Mouse (Mus musculus) megakaryocyte-erythroid progenitor cell, adult 5-6 weeks (primary cell): ENCODE measurements around the gene Catsper4. TPM values are rescaled to one million over a fixed set of nuclear protein-coding genes. Genes with fewer than 3 reads are reported as not detected.

Source experiments
- ATAC-seq: replicated peaks from 2 replicates; pipeline ENCODE4 v1.8.0; 2016; ENCODE audit warnings: mild to moderate bottlenecking, inconsistent platforms; ENCODE audit not compliant: severe bottlenecking, poor library complexity, low FRiP score, low TSS enrichment
- total RNA-seq, 2 experiments: library from RNA; stranded (forward) in 1 of 2; stranded (reverse) in 1 of 2; fragments of 200-1000, 215-1000 nt in 1 of 2; fragments of >200 nt in 1 of 2; fragmentation: Nextera tagmentation in 1 of 2; gene quantifications; 2 replicates each; pipeline ENCODE4 v1.2.3; 2014 to 2017

Catsper4 gene
- total RNA-seq, 2 experiments from 2014 or later: not detected

GRCm38 (mm10) chr4:134199371-134199770 lies 27.8 kb downstream of the Catsper4 start:
- no peak for ATAC-seq

DNA sequence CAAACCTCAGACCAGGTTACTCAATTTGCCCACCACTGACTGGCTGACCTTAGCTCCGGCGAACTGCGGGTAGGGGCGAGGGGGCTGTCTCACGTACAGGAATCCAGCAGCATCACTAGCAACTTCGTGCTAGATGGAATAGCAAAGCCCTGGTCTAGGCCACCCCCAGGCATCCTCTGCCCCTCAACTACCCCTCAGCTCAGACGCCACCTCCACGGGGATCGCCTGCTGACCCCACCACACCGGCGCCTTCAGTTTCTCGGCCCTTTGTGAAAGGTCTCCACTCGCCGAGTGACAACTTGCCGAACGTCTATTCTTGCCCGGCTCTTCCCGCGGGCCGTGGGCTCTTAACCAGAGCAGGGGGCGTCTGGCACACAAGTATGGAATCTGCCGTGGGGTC lies 40.9 kb downstream of the Catsper4 start:
- ATAC-seq: no peak

DNA sequence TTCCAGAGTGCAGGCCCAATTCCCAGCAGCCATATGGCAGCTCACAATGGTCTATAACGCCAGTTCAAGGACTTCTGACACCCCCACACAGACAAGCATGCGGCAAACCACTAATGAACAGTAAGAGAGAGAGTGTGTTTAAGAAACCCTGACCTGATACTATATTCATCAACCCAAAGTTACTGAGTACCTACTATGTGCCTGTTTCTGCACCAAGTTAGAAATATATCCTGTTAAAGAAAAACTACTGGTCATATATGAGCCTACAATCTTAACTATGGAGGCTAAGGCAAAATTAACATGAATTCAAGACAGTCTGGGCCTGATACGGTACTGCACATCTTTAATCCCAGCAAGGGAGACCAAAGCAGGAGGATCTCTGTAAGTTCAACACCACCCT lies 41.6 kb downstream of the Catsper4 start:
- ATAC-seq: no peak

GRCm38 (mm10) chr4:134183711-134184110 lies 43.5 kb downstream of the Catsper4 start:
- ATAC-seq: no peak

DNA sequence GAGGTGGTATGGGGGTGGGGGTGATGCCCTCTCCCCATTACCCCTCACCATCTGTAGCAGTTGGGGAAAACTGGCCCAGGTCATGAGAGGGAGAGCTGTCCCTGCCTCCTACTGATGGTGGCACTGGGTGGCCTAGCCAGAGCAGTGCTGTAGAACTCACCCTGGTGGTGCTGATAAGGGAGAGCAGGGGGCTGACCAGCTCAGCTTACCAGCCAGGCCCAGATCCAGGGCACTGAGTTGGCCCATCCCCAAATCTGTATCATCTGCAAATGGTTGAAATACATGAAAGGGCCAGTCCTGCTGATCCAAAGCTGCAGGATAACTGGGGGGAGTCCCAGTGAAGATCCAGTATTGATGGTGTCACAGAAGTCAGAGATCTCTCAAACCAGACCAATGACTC lies 45.4 kb downstream of the Catsper4 start:
- peak; percentile 69 for ATAC-seq

DNA sequence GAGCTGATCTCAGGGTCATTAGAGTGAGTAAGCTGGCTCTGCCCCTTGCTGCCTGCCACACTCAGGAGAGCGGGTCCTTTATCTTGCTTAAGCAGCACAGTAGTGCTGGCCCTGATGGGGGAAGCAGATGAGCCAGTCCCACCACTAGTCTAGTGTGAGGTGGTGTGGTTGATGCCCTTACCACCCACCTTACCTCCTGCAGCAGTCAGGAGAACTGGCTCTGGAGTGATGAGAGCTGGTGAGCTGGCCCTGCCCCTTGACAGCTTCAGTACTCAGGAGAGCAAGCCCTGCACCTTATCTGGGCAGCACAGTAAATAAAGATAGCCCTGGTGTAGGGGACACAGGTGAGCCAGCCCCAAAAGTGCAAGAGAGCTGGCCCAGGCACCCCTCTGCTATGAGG lies 46.1 kb downstream of the Catsper4 start:
- ATAC-seq: peak; percentile 90

DNA sequence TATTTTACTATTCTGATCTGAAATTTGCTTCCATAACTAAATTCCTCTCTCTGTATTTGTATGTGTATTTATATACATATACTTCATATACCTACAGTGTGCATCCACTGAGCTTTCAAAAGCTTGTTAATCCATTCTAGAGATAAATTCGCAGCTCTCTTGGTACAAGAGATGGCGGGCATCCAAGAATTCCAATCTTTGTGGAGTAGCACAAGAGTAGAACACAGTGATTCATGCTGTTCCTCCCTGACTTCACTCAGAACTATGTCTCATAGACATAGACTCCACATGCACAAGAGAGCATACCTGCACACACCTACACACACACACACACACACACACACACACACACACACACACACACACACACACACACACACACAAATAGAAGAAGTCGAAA lies 54.8 kb downstream of the Catsper4 start:
- ATAC-seq: no peak

GRCm38 (mm10) chr4:134166906-134167305 lies 60.3 kb downstream of the Catsper4 start:
- ATAC-seq: no peak

DNA sequence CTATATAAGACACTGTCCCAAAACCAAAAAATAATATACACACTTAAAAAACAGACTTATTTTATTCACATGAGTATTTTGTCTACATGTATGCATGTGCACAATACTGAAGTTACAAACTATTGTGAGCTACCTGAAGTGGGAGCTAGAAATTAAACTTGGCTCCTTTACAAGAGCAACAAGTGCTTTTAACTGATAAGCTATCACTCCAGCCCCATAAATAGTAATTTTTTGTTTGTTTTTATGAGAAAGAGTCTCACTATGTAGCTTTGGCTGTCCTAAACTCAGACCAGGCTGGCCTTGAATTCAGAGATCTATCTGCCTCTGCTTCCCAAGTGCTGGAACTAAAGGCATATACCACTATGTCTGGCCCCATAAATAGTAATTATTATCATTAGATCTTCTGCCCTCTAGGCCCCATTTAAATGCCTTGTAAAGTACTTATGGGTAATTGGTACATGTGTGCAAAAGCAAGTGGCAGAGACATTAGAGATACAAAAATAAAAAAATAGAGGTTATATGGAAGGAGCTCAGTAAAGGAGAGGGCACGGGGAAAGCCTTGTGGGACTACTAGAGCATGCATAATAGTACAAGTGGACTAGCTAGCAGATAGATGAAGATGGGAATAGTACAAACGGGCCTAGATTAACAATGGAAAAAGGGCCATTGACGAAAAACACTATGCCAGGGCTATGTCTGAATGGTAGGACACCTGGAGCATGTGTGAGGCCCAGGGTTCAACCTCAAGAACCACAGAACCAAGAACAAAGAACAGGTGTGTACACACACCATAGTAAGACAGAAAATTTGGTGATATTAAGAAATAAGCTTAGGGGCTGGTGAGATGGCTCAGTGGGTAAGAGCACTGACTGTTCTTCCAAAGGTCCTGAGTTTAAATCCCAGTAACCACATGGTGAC lies 61.4 kb downstream of the Catsper4 start:
- peak; percentile 83 for ATAC-seq

- ATAC-seq: peak; percentile 74
Observed at GRCm38 (mm10) chr4:134165024-134165423, 62.2 kb downstream of the Catsper4 start.

DNA sequence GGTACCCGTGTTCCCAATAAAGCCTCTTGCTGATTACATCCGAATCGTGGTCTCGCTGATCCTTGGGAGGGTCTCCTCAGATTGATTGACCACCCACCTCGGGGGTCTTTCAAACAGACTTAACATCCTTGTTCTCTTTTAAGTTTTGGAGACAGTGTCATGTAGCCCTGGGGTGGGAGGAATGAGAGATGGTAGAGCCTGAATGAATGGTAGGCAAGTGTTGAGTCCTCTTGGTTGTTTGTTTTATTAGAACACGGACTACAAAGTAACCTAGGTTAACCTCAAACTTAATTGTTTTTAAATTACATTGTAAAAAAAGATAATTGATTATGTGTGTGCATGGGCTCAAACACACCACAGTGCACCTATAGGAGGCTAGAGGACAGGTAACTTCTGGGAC lies 62.6 kb downstream of the Catsper4 start:
- no peak for ATAC-seq

Other genes starting within 250 kb of the Catsper4 start
- 27.0 and 34.0 TPM in 2 replicates for gene Dhdds, start 226.5 kb downstream of the Catsper4 start, total RNA-seq (2014; fragmentation: Nextera tagmentation)
- gene Dhdds, start 226.5 kb downstream of the Catsper4 start, total RNA-seq (2017): 10.6 and 26.2 TPM in 2 replicates
- not detected in 2 replicates for gene Lin28a, start 208.5 kb downstream of the Catsper4 start, total RNA-seq (2014; fragmentation: Nextera tagmentation)
- 0.23 TPM in 1 of 2 replicates, not detected in the other for gene Lin28a, start 208.5 kb downstream of the Catsper4 start, total RNA-seq (2017)
- gene Zfp683, start 173.5 kb downstream of the Catsper4 start, total RNA-seq (2014; fragmentation: Nextera tagmentation): not detected in 2 replicates
- gene Zfp683, start 173.5 kb downstream of the Catsper4 start, total RNA-seq (2017): not detected in 2 replicates
- 0.55 TPM in 1 of 2 replicates, not detected in the other for gene Crybg2, start 166.6 kb downstream of the Catsper4 start, total RNA-seq (2014; fragmentation: Nextera tagmentation)
- gene Crybg2, start 166.6 kb downstream of the Catsper4 start, total RNA-seq (2017): 0.09 TPM in 1 of 2 replicates, not detected in the other
- gene Cd52, start 132.3 kb downstream of the Catsper4 start, total RNA-seq (2014; fragmentation: Nextera tagmentation): 34.9 and 43.4 TPM in 2 replicates
- gene Cd52, start 132.3 kb downstream of the Catsper4 start, total RNA-seq (2017): 36.8 and 45.6 TPM in 2 replicates
- gene Ubxn11, start 124.8 kb downstream of the Catsper4 start, total RNA-seq (2014; fragmentation: Nextera tagmentation): 17.9 and 21.8 TPM in 2 replicates
- 5.2 and 7.7 TPM in 2 replicates for gene Ubxn11, start 124.8 kb downstream of the Catsper4 start, total RNA-seq (2017)
- gene Sh3bgrl3, start 98.6 kb downstream of the Catsper4 start, total RNA-seq (2014; fragmentation: Nextera tagmentation): 87.3 and 101 TPM in 2 replicates
- 34.2 and 55.1 TPM in 2 replicates for gene Sh3bgrl3, start 98.6 kb downstream of the Catsper4 start, total RNA-seq (2017)
- gene Cep85, start 40.3 kb downstream of the Catsper4 start, total RNA-seq (2014; fragmentation: Nextera tagmentation): 30.7 and 51.5 TPM in 2 replicates
- gene Cep85, start 40.3 kb downstream of the Catsper4 start, total RNA-seq (2017): 31.5 and 34.9 TPM in 2 replicates
- gene Gm7534, start 24.4 kb downstream of the Catsper4 start, total RNA-seq (2014; fragmentation: Nextera tagmentation): not detected in 2 replicates
- not detected in 2 replicates for gene Gm7534, start 24.4 kb downstream of the Catsper4 start, total RNA-seq (2017)
- not detected in 2 replicates for gene Cnksr1, start 11.0 kb upstream of the Catsper4 start, total RNA-seq (2014; fragmentation: Nextera tagmentation)
- gene Cnksr1, start 11.0 kb upstream of the Catsper4 start, total RNA-seq (2017): not detected in 2 replicates
- not detected in 2 replicates for gene E130218I03Rik, start 16.3 kb upstream of the Catsper4 start, total RNA-seq (2014; fragmentation: Nextera tagmentation)
- not detected in 2 replicates for gene E130218I03Rik, start 16.3 kb upstream of the Catsper4 start, total RNA-seq (2017)
- gene Zfp593, start 18.2 kb upstream of the Catsper4 start, total RNA-seq (2014; fragmentation: Nextera tagmentation): 18.2 and 20.3 TPM in 2 replicates
- gene Zfp593, start 18.2 kb upstream of the Catsper4 start, total RNA-seq (2017): 14.9 and 15.2 TPM in 2 replicates
- not detected in 2 replicates for gene Gm30191, start 19.6 kb upstream of the Catsper4 start, total RNA-seq (2014; fragmentation: Nextera tagmentation)
- not detected in 2 replicates for gene Gm30191, start 19.6 kb upstream of the Catsper4 start, total RNA-seq (2017)
- gene Grrp1, start 26.7 kb upstream of the Catsper4 start, total RNA-seq (2014; fragmentation: Nextera tagmentation): not detected in 2 replicates
- 0.52 TPM in 1 of 2 replicates, not detected in the other for gene Grrp1, start 26.7 kb upstream of the Catsper4 start, total RNA-seq (2017)
- 12.1 and 25.9 TPM in 2 replicates for gene Pdik1l, start 60.5 kb upstream of the Catsper4 start, total RNA-seq (2014; fragmentation: Nextera tagmentation)
- gene Pdik1l, start 60.5 kb upstream of the Catsper4 start, total RNA-seq (2017): 26.8 and 33.9 TPM in 2 replicates
- not detected in 2 replicates for gene Trim63, start 87.7 kb upstream of the Catsper4 start, total RNA-seq (2014; fragmentation: Nextera tagmentation)
- not detected in 2 replicates for gene Trim63, start 87.7 kb upstream of the Catsper4 start, total RNA-seq (2017)
- gene Slc30a2, start 115.8 kb upstream of the Catsper4 start, total RNA-seq (2014; fragmentation: Nextera tagmentation): not detected in 2 replicates
- gene Slc30a2, start 115.8 kb upstream of the Catsper4 start, total RNA-seq (2017): not detected in 2 replicates
- not detected in 2 replicates for gene Extl1, start 156.5 kb upstream of the Catsper4 start, total RNA-seq (2014; fragmentation: Nextera tagmentation)
- not detected in 2 replicates for gene Extl1, start 156.5 kb upstream of the Catsper4 start, total RNA-seq (2017)
- 27.7 and 41.0 TPM in 2 replicates for gene Pafah2, start 168.9 kb upstream of the Catsper4 start, total RNA-seq (2014; fragmentation: Nextera tagmentation)
- gene Pafah2, start 168.9 kb upstream of the Catsper4 start, total RNA-seq (2017): 18.2 and 24.1 TPM in 2 replicates
- 600 and 836 TPM in 2 replicates for gene Stmn1, start 240.9 kb upstream of the Catsper4 start, total RNA-seq (2014; fragmentation: Nextera tagmentation)
- 1,250 and 1,264 TPM in 2 replicates for gene Stmn1, start 240.9 kb upstream of the Catsper4 start, total RNA-seq (2017)